Mouse (Mus musculus): ENCODE data around the gene Tas2r114.

The Tas2r114 gene

DNA sequence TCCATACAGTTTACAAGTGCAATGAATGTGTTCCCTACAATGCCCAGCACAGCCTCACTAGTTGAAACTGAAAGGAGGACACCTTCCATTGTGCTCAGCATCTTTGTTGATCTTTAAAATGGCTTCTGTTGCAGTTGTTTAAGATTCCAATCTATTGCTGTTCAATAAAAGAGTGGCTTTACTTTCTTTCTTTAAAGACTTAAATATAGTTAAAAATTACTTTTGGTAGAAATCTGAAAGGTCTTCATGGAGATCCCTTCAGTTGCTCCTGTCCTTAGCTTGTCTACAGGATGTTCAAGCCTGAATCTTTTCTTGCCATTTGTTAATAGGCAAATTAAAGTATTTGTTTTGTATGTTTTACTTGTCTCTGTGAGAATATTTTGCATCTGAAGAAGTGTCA lies at the start of gene Tas2r114:
TSS of gene Tas2r114 (minus strand) at position 101 of the 400 bp plus-strand sequence.
- DNase-seq (ENCODE audit: extremely low spot score, low spot score), result no peak

DNA sequence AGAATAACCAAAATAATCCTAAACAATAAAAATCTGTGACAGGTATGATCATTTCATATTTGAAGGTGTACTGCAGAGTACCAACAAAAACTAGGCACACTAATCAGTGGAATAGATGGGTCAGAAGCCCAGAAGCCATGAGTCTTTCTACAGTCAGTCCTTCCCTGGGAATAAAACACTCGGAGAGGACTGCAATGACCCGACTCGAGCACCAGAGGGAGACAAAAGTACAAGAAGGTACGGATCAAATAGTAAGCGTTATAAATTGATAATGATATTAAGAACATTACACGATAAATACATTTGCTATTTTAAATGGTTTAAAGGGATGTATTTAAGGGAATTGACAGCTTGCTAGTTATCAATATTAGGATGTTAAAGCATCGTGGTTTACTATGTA lies 22.9 kb upstream of the Tas2r114 start:
- DNase-seq (ENCODE audit: extremely low spot score, low spot score), result no peak

DNA sequence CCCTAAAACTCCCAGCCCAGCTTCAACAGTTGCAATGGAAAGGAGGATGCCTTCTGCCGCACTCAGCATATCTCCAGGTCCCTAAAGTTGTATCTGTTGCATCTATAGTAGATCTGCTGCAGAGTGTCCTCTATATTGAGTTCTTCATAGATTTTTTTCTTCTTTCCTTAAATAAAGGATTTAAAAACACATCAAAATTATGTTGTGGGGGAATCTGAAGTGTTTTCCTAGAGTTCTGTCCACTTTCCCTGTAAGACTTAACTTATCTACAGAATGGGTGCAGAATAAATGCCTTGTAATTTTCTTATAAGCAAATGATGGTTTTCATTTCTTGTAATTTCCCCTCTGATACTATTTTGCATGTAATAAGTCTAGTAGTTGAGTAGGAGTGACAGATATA lies 2.5 kb downstream of the Tas2r114 start, which contains the start of gene Tas2r105:
TSS of gene Tas2r105 (minus strand) at position 101 of the 400 bp plus-strand sequence.
- DNase-seq (ENCODE audit: extremely low spot score, low spot score), result no peak

DNA sequence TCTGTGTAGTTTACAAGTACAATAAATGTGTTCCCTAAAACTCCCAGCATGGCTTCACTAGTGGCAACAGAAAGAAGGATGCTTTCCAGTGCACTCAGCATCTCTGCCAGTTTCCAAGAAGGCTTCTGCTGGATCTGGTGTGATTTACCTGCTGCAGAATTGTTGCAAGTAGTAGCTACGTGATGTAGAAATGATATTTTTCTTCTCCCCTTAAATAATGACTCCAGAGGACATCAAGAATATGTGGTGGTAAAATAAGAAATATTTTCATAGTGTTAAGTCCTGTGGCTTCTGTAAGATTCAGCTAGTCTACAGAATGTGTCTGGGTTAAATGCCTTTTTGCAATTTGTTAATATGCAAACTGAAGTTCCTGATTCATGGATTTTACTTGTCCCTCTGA lies 4.2 kb downstream of the Tas2r114 start, which contains the start of gene Tas2r104:
TSS of gene Tas2r104 (minus strand) at position 101 of the 400 bp plus-strand sequence.
- DNase-seq (ENCODE audit: extremely low spot score, low spot score), result no peak

DNA sequence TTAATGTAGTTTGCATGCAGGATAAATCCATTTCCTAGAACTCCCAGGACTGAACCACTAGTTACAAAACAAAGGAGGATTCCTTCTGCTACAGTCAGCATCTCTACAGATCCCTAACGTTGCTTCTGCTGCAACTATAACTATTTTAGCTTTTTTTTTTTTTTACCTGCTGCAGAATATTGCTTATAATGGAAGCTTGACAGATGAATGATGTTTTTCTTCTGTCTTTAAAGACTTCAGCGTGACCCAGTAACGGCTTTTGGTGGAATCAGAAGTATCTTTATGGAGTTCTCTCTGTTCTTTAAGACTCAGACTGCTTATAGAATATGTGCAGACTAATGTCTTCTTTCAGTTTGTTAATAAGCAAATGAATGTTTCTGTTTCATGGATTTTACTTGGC lies 11.1 kb downstream of the Tas2r114 start, which contains the start of gene Tas2r106:
TSS of gene Tas2r106 (minus strand) at position 101 of the 400 bp plus-strand sequence.
- DNase-seq (ENCODE audit: extremely low spot score, low spot score), result no peak

DNA sequence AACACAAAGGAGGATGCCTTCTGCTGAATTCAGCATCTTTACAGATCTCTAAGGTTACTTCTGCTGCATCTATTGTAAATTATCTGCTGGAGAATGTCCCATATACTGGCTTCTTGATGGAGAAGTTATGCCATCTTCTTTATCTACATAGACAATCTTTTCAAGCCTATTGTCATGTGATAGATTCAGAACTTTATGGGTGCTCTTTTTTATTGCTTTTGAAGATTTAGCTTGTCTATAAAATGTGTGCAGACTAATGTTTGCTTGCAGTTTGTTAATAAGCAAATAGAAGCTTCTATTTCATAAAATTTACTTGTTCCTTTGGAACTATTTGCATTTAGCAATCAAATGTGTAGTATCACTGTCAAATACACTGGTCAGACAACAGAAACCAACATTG lies 29.8 kb downstream of the Tas2r114 start, which contains the start of gene Tas2r107:
TSS of gene Tas2r107 (minus strand) at position 101 of the 400 bp plus-strand sequence.
- no peak for DNase-seq (ENCODE audit: extremely low spot score, low spot score)

Measured in neural tube, embryonic 10.5 days (tissue).